Mouse (Mus musculus) heart, embryonic 11.5 days (tissue): ENCODE measurements around the gene Ackr2. TPM values are rescaled to one million over a fixed set of nuclear protein-coding genes. Genes with fewer than 3 reads are reported as not detected.

Experiments
- ATAC-seq: fragments of 200-750 bp; cut with Nextera tagmentation; replicated peaks from 2 replicates; pipeline ENCODE4 v1.8.0; 2017; ENCODE audit warnings: moderate library complexity; ENCODE audit not compliant: insufficient number of reproducible peaks, low FRiP score, low TSS enrichment
- H3K27ac ChIP-seq: fragments of 300-500 bp; sonication (generic); 2 replicates; pipeline ENCODE4 v1.5.1; 2014; ENCODE audit warnings: mild to moderate bottlenecking, low read depth, low read length
- H3K27me3 ChIP-seq: fragments of 300-500 bp; sonication (generic); 2 replicates; pipeline ENCODE4 v1.6.1; 2014; ENCODE audit warnings: mild to moderate bottlenecking, low read length, mixed read lengths; ENCODE audit not compliant: control insufficient read depth, insufficient read depth
- H3K36me3 ChIP-seq: fragments of 300-500 bp; sonication (generic); 2 replicates; pipeline ENCODE4 v1.6.1; 2014; ENCODE audit warnings: mild to moderate bottlenecking, low read length, moderate library complexity, mixed read lengths; ENCODE audit not compliant: control insufficient read depth, insufficient read depth
- H3K4me1 ChIP-seq: fragments of 300-500 bp; sonication (generic); 2 replicates; pipeline ENCODE4 v1.6.1; 2014; ENCODE audit warnings: low read length; ENCODE audit not compliant: control insufficient read depth, insufficient read depth
- H3K4me2 ChIP-seq: fragments of 300-500 bp; sonication (generic); 2 replicates; pipeline ENCODE4 v1.6.1; 2014; ENCODE audit warnings: mild to moderate bottlenecking, moderate library complexity
- H3K4me3 ChIP-seq: fragments of 300-500 bp; sonication (generic); 2 replicates; pipeline ENCODE4 v1.5.1; 2014; ENCODE audit warnings: low read depth, low read length
- H3K9ac ChIP-seq: fragments of 300-500 bp; sonication (generic); 2 replicates; pipeline ENCODE4 v1.6.1; 2014; ENCODE audit warnings: mild to moderate bottlenecking, low read depth, low read length, moderate library complexity
- H3K9me3 ChIP-seq: fragments of 300-500 bp; sonication (generic); replicated peaks from 2 replicates; pipeline ENCODE4 v1.6.1; 2016; ENCODE audit warnings: low read length; ENCODE audit not compliant: control insufficient read depth
- WGBS: fragments of 180-500 bp; shearing (Covaris S2); extraction: QIAGEN DNeasy Blood & Tissue Kit; methylation state at CpG from one replicate; pipeline ENCODE4 v1.1.7; 2014; ENCODE audit not compliant: insufficient replicate concordance; 5-methylcytosine and 5-hydroxymethylcytosine counted together
- polyA plus RNA-seq: library from polyadenylated mRNA; unstranded; fragments of >200 nt; fragmentation: Nextera tagmentation; extraction: Ambion mirVana; gene quantifications from 2 replicates; pipeline ENCODE4 v1.2.1, GENCODE M21; 2014

The Ackr2 gene
- polyA plus RNA-seq, 1 experiment from 2014 or later: not detected

GRCm38 (mm10) chr9:121905556-121906185, 7.5 kb downstream of the Ackr2 start:
- no peaks in the 10 kb centered on the region for H3K27me3 ChIP-seq
- no peaks in the 10 kb centered on the region for H3K9me3 ChIP-seq
- no peak overlapping the region for H3K4me2 ChIP-seq
- ATAC-seq: no peak
- no peak overlapping the region for H3K9ac ChIP-seq
- no peak overlapping the region for H3K4me3 ChIP-seq
- 81% methylated on average over 4 of the region's 4 CpGs for WGBS
- H3K4me1 ChIP-seq: no peaks in the 10 kb centered on the region
- no peak overlapping the region for H3K27ac ChIP-seq
- no peaks in the 10 kb centered on the region for H3K36me3 ChIP-seq

- H3K4me3 ChIP-seq: no peak overlapping the region
- ATAC-seq: no peak
- 64% methylated on average over 5 of the region's 5 CpGs for WGBS
- no peak overlapping the region for H3K9ac ChIP-seq
- no peaks in the 10 kb centered on the region for H3K27me3 ChIP-seq
- no peak overlapping the region for H3K27ac ChIP-seq
- no peaks in the 10 kb centered on the region for H3K4me1 ChIP-seq
- H3K9me3 ChIP-seq: no peaks in the 10 kb centered on the region
- no peaks in the 10 kb centered on the region for H3K36me3 ChIP-seq
- no peak overlapping the region for H3K4me2 ChIP-seq
These were observed 8.3 kb downstream of the Ackr2 start for GRCm38 (mm10) chr9:121906456-121906855.

- Histone ChIP-seq H3K4me2 (no peak overlapping the region), H3K4me3 (no peak overlapping the region), H3K9me3 (no peaks in the 10 kb centered on the region), H3K27me3 (no peaks in the 10 kb centered on the region), H3K36me3 (no peaks in the 10 kb centered on the region), H3K9ac (no peak overlapping the region), H3K27ac (no peak overlapping the region), H3K4me1 (no peaks in the 10 kb centered on the region)
- 74% methylated on average over 10 of the region's 10 CpGs for WGBS
- ATAC-seq: no peak
These were observed 9.4 kb downstream of the Ackr2 start for GRCm38 (mm10) chr9:121907356-121908070.

DNA sequence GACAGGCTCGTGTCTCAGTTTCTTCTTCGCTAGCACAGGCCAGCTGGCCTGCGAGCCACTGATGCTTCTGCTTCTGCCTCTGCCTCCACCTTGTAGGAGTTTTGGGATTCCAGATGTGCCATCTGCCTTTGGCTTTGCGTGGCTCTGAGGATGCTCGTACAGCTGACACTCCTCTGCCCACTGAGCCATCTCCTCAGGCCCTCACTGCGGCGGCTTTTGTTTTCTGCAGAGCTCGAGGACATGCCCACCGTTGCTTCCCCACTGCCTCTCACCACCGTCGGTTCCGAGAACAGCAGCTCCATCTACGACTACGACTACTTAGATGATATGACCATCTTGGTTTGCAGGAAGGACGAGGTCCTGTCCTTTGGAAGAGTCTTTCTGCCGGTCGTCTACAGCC, 10.2 kb downstream of the Ackr2 start:
- Histone ChIP-seq H3K4me2 (no peak overlapping the region), H3K27me3 (no peaks in the 10 kb centered on the region), H3K4me1 (no peaks in the 10 kb centered on the region), H3K36me3 (no peaks in the 10 kb centered on the region), H3K27ac (no peak overlapping the region), H3K4me3 (no peak overlapping the region), H3K9ac (no peak overlapping the region), H3K9me3 (no peaks in the 10 kb centered on the region)
- WGBS: 84% methylated on average over 17 of the region's 17 CpGs
- no peak for ATAC-seq

GRCm38 (mm10) chr9:121909635-121910034, 11.5 kb downstream of the Ackr2 start:
- 69% methylated on average over 6 of the region's 6 CpGs for WGBS
- Histone ChIP-seq H3K4me2 (no peak overlapping the region), H3K9ac (no peak overlapping the region), H3K27me3 (no peaks in the 10 kb centered on the region), H3K4me1 (no peaks in the 10 kb centered on the region), H3K36me3 (no peaks in the 10 kb centered on the region), H3K4me3 (no peak overlapping the region), H3K9me3 (no peaks in the 10 kb centered on the region), H3K27ac (no peak overlapping the region)
- no peak for ATAC-seq

DNA sequence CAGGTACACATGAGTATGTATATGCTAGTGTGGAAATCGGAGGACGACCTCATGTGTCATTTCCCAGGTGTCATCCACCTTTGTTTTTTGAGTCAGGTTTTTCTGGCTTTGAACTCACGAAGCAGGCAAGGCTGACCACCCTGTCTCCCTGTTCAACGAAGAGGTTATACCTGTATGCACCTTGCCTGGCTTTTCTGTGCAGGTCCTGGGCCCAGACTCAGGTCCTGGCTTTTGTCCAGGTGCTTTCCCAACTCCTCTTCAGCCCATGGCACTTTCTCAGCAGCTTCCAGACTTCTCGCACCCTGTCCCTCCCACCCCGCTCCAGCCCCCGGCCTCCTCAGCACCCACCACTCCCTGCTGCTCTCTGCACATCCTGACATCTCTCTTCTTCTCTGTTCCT, 13.0 kb downstream of the Ackr2 start:
- no peaks in the 10 kb centered on the region for H3K27me3 ChIP-seq
- H3K4me1 ChIP-seq: no peaks in the 10 kb centered on the region
- no peak overlapping the region for H3K4me2 ChIP-seq
- WGBS: 82% methylated on average over 7 of the region's 7 CpGs
- H3K9me3 ChIP-seq: no peaks in the 10 kb centered on the region
- H3K4me3 ChIP-seq: no peak overlapping the region
- H3K27ac ChIP-seq: no peak overlapping the region
- ATAC-seq: no peak
- H3K36me3 ChIP-seq: no peaks in the 10 kb centered on the region
- H3K9ac ChIP-seq: no peak overlapping the region

DNA sequence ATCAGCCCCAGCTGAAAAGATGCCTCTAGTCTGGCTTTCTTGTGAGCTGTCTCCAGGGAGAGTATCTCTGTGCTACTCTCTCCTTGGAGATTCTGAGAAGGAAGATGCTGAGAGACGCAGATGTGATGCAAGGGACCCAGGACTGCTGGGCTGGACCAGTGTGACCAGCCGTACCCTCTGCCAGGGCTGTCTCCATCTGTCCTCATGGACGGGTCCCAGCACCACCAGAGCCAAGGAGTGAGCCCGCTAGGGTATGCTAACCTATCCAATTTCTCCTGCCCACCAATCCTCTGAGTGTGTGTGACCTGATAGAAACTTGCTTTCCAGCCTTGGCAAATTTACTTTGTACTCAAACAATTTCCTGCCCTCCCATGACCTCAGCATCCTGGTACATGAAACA, 14.6 kb downstream of the Ackr2 start:
- Histone ChIP-seq H3K4me1 (no peaks in the 10 kb centered on the region), H3K9me3 (no peaks in the 10 kb centered on the region), H3K9ac (no peak overlapping the region), H3K4me3 (no peak overlapping the region), H3K36me3 (no peaks in the 10 kb centered on the region), H3K4me2 (no peak overlapping the region), H3K27ac (no peak overlapping the region), H3K27me3 (no peaks in the 10 kb centered on the region)
- 81% methylated on average over 4 of the region's 4 CpGs for WGBS
- ATAC-seq: no peak

DNA sequence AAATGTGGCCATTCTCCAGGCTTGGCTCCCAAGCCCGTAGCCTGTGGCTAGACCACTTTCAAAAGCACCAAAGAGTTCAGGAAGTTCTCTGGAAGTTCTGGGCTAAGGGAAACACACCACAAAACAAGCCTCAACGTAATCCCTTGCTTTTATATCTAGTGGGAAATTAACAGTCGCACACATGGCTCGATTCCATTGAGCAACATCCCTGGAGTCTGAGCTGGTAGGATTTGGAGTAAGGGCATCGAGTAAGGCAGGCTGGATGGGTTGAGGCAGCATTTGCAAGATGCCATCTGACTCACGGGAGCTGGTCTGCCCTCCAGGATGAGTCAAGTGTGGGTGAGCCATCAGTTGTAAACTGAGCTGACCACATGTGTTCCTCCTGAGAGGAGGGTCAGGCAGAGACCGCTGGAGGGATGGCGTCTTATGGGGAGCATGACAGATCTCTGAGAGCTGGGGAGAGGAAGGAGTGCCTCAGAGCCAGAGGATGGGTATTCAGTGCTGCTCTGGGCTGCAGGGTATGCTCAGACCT, 16.1 kb downstream of the Ackr2 start:
- no peaks in the 10 kb centered on the region for H3K27me3 ChIP-seq
- no peaks in the 10 kb centered on the region for H3K36me3 ChIP-seq
- no peak overlapping the region for H3K4me2 ChIP-seq
- no peaks in the 10 kb centered on the region for H3K9me3 ChIP-seq
- no peak for ATAC-seq
- no peak overlapping the region for H3K4me3 ChIP-seq
- H3K27ac ChIP-seq: no peak overlapping the region
- 79% methylated on average over 8 of the region's 8 CpGs for WGBS
- H3K9ac ChIP-seq: no peak overlapping the region
- no peaks in the 10 kb centered on the region for H3K4me1 ChIP-seq

- no peak overlapping the region for H3K4me3 ChIP-seq
- no peak overlapping the region for H3K9ac ChIP-seq
- H3K27ac ChIP-seq: no peak overlapping the region
- no peak overlapping the region for H3K4me2 ChIP-seq
- H3K27me3 ChIP-seq: no peaks in the 10 kb centered on the region
- H3K4me1 ChIP-seq: no peaks in the 10 kb centered on the region
- no peak for ATAC-seq
- H3K9me3 ChIP-seq: no peaks in the 10 kb centered on the region
- 84% methylated on average over 10 of the region's 10 CpGs for WGBS
- H3K36me3 ChIP-seq: no peaks in the 10 kb centered on the region
These were observed 16.9 kb downstream of the Ackr2 start for GRCm38 (mm10) chr9:121915056-121915455.
